Mouse (Mus musculus): ENCODE data around the gene Pus1.

DNA sequence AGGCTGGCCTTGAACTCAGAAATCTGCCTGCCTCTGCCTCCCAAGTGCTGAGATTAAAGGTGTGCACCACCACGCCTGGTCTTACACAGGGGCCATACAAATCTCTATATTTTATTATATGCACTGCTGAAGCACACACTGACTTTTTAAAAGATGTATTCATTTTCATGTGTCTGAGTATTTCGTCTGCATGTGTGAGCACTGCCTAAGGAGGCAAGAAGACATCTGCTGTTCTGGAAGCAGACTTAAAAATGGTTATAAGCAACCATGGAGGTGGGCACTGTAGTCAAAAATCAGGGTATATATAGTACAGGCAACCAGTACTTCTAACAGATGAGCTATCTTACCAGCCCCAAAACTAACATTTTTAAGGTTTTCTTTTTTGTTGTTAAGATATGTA, 49.2 kb downstream of the Pus1 start:
- no peak for TF ChIP-seq CTCF (IDR thresholded peaks at IDR 0.05; ENCODE audit: low read depth, low read length)
- TF ChIP-seq POLR2A (IDR thresholded peaks at IDR 0.05; ENCODE audit: extremely low read depth, insufficient read depth, low read length), result no peak

Data from liver, adult 2 months (tissue).